Mouse (Mus musculus): ENCODE measurements at regions not wholly inside any gene's neighbourhood (a gene's known extent, or its start where the extent isn't known, plus 50 kb on each side); places are given as distances from the start of the nearest gene placed in this dataset.

- H3K4me2 ChIP-seq: no peak overlapping the region
- no peak overlapping the region for H3K4me3 ChIP-seq
- H3K27ac ChIP-seq: no peak overlapping the region
- ATAC-seq (ENCODE audit: borderline replicate concordance, extremely low read depth, low FRiP score, low TSS enrichment): peak; percentile 47; the same call in 1 of the 2 replicates
- H3K36me3 ChIP-seq: no peaks in the 10 kb centered on the region
- peaks cover 13% of the 10 kb centered on the region; the same call in 1 of the 2 replicates for H3K27me3 ChIP-seq
- peaks cover 12% of the 10 kb centered on the region for H3K4me1 ChIP-seq
- WGBS: 12% methylated on average over 6 of the region's 6 CpGs
- no peak overlapping the region for H3K9ac ChIP-seq
- H3K9me3 ChIP-seq: no peaks in the 10 kb centered on the region
These were observed 131.1 kb upstream of the Rapgef5 start for GRCm38 (mm10) chr12:117385072-117385666.

- H3K36me3 ChIP-seq: no peaks in the 10 kb centered on the region
- ATAC-seq (ENCODE audit: borderline replicate concordance, extremely low read depth, low FRiP score, low TSS enrichment): no peak
- H3K27ac ChIP-seq: no peak overlapping the region
- 78% methylated on average over 1 of the region's 1 CpGs for WGBS
- no peak overlapping the region for H3K4me2 ChIP-seq
- no peaks in the 10 kb centered on the region for H3K9me3 ChIP-seq
- H3K9ac ChIP-seq: no peak overlapping the region
- H3K27me3 ChIP-seq: peaks cover 13% of the 10 kb centered on the region; the same call in 1 of the 2 replicates
- H3K4me1 ChIP-seq: peaks cover 12% of the 10 kb centered on the region
- H3K4me3 ChIP-seq: no peak overlapping the region
These were observed 130.6 kb upstream of the Rapgef5 start for GRCm38 (mm10) chr12:117385697-117386096.

- peaks cover 13% of the 10 kb centered on the region; the same call in 1 of the 2 replicates for H3K27me3 ChIP-seq
- no peak for ATAC-seq (ENCODE audit: borderline replicate concordance, extremely low read depth, low FRiP score, low TSS enrichment)
- no peak overlapping the region for H3K27ac ChIP-seq
- H3K4me1 ChIP-seq: peaks cover 12% of the 10 kb centered on the region
- no peaks in the 10 kb centered on the region for H3K9me3 ChIP-seq
- H3K4me3 ChIP-seq: no peak overlapping the region
- no peak overlapping the region for H3K9ac ChIP-seq
- 76% methylated on average over 9 of the region's 9 CpGs for WGBS
- no peaks in the 10 kb centered on the region for H3K36me3 ChIP-seq
- H3K4me2 ChIP-seq: no peak overlapping the region
These were observed 129.3 kb upstream of the Rapgef5 start for GRCm38 (mm10) chr12:117386957-117387356.

- Histone ChIP-seq H3K27ac (no peak overlapping the region), H3K4me2 (no peak overlapping the region), H3K27me3 (peaks cover 13% of the 10 kb centered on the region; the same call in 1 of the 2 replicates), H3K9me3 (no peaks in the 10 kb centered on the region), H3K36me3 (no peaks in the 10 kb centered on the region), H3K9ac (no peak overlapping the region), H3K4me1 (peaks cover 12% of the 10 kb centered on the region), H3K4me3 (no peak overlapping the region)
- ATAC-seq (ENCODE audit: borderline replicate concordance, extremely low read depth, low FRiP score, low TSS enrichment): peak; percentile 48; the same call in 1 of the 2 replicates
- WGBS: 38% methylated on average over 7 of the region's 7 CpGs
These were observed 126.5 kb upstream of the Rapgef5 start for GRCm38 (mm10) chr12:117389516-117390347.

- Histone ChIP-seq H3K4me2 (no peak overlapping the region), H3K27me3 (no peaks in the 10 kb centered on the region), H3K4me3 (no peak overlapping the region), H3K27ac (no peak overlapping the region), H3K9me3 (no peaks in the 10 kb centered on the region), H3K36me3 (no peaks in the 10 kb centered on the region), H3K9ac (no peak overlapping the region), H3K4me1 (no peaks in the 10 kb centered on the region)
- WGBS: 92% methylated on average over 3 of the region's 3 CpGs
- ATAC-seq (ENCODE audit: borderline replicate concordance, extremely low read depth, low FRiP score, low TSS enrichment): no peak
These were observed 118.8 kb upstream of the Rapgef5 start for GRCm38 (mm10) chr12:117397512-117397911.

- Histone ChIP-seq H3K36me3 (no peaks in the 10 kb centered on the region), H3K9ac (no peak overlapping the region), H3K27ac (no peak overlapping the region), H3K9me3 (no peaks in the 10 kb centered on the region), H3K4me1 (0 out of 2 replicates have a peak, but pooled peaks cover 3% of the 10 kb centered on the region), H3K27me3 (no peaks in the 10 kb centered on the region), H3K4me2 (no peak overlapping the region), H3K4me3 (no peak overlapping the region)
- 10% methylated on average over 7 of the region's 7 CpGs for WGBS
- no peak for ATAC-seq (ENCODE audit: borderline replicate concordance, extremely low read depth, low FRiP score, low TSS enrichment)
These were observed 112.6 kb upstream of the Rapgef5 start for GRCm38 (mm10) chr12:117403513-117404156.

- H3K36me3 ChIP-seq: no peaks in the 10 kb centered on the region
- H3K9ac ChIP-seq: no peak overlapping the region
- H3K4me2 ChIP-seq: no peak overlapping the region
- 0 out of 2 replicates have a peak, but pooled peaks cover 3% of the 10 kb centered on the region for H3K4me1 ChIP-seq
- WGBS: 37% methylated on average over 5 of the region's 5 CpGs
- no peak overlapping the region for H3K4me3 ChIP-seq
- no peaks in the 10 kb centered on the region for H3K27me3 ChIP-seq
- ATAC-seq (ENCODE audit: borderline replicate concordance, extremely low read depth, low FRiP score, low TSS enrichment): no peak
- no peaks in the 10 kb centered on the region for H3K9me3 ChIP-seq
- no peak overlapping the region for H3K27ac ChIP-seq
These were observed 112.0 kb upstream of the Rapgef5 start for GRCm38 (mm10) chr12:117404157-117404752.

- H3K9ac ChIP-seq: no peak overlapping the region
- no peak overlapping the region for H3K27ac ChIP-seq
- 70% methylated on average over 9 of the region's 9 CpGs for WGBS
- no peaks in the 10 kb centered on the region for H3K36me3 ChIP-seq
- no peak overlapping the region for H3K4me3 ChIP-seq
- no peak overlapping the region for H3K4me2 ChIP-seq
- peaks cover 13% of the 10 kb centered on the region; the same call in 1 of the 2 replicates for H3K4me1 ChIP-seq
- no peaks in the 10 kb centered on the region for H3K9me3 ChIP-seq
- H3K27me3 ChIP-seq: no peaks in the 10 kb centered on the region
- ATAC-seq (ENCODE audit: borderline replicate concordance, extremely low read depth, low FRiP score, low TSS enrichment): no peak
These were observed 109.4 kb upstream of the Rapgef5 start for GRCm38 (mm10) chr12:117406832-117407231.

- Histone ChIP-seq H3K4me2 (no peak overlapping the region), H3K4me1 (peaks cover 40% of the 10 kb centered on the region), H3K4me3 (no peak overlapping the region), H3K27ac (0 out of 2 replicates have a peak overlapping the region, but pooled peaks have one; percentile 17), H3K36me3 (no peaks in the 10 kb centered on the region), H3K9ac (no peak overlapping the region), H3K27me3 (no peaks in the 10 kb centered on the region), H3K9me3 (no peaks in the 10 kb centered on the region)
- WGBS: 35% methylated on average over 1 of the region's 1 CpGs
- no peak for ATAC-seq (ENCODE audit: borderline replicate concordance, extremely low read depth, low FRiP score, low TSS enrichment)
These were observed 105.7 kb upstream of the Rapgef5 start for GRCm38 (mm10) chr12:117410604-117411003.

GRCm38 (mm10) chr12:117412257-117412656, 104.0 kb upstream of the Rapgef5 start:
- Histone ChIP-seq H3K9me3 (no peaks in the 10 kb centered on the region), H3K4me2 (no peak overlapping the region), H3K4me3 (no peak overlapping the region), H3K4me1 (peaks cover 40% of the 10 kb centered on the region), H3K36me3 (no peaks in the 10 kb centered on the region), H3K9ac (no peak overlapping the region), H3K27ac (peak overlapping the region; percentile 88), H3K27me3 (no peaks in the 10 kb centered on the region)
- ATAC-seq (ENCODE audit: borderline replicate concordance, extremely low read depth, low FRiP score, low TSS enrichment): no peak
- WGBS: 39% methylated on average over 6 of the region's 6 CpGs

GRCm38 (mm10) chr12:117412779-117413505, 103.3 kb upstream of the Rapgef5 start:
- 38% methylated on average over 2 of the region's 2 CpGs for WGBS
- peak overlapping the region; percentile 88 for H3K27ac ChIP-seq
- ATAC-seq (ENCODE audit: borderline replicate concordance, extremely low read depth, low FRiP score, low TSS enrichment): peak; percentile 55
- no peak overlapping the region for H3K4me3 ChIP-seq
- H3K4me2 ChIP-seq: peak overlapping the region; percentile 11; the same call in 1 of the 2 replicates
- H3K27me3 ChIP-seq: no peaks in the 10 kb centered on the region
- peaks cover 40% of the 10 kb centered on the region for H3K4me1 ChIP-seq
- no peaks in the 10 kb centered on the region for H3K9me3 ChIP-seq
- no peaks in the 10 kb centered on the region for H3K36me3 ChIP-seq
- H3K9ac ChIP-seq: no peak overlapping the region

Measured in lung, embryonic 15.5 days (tissue).